Mouse (Mus musculus) lung, postnatal 0 days (tissue): ENCODE results near the gene Hacl1.

Experiments used
- CTCF ChIP-seq: IDR thresholded peaks from 2 replicates; pipeline ENCODE4 v1.5.1; 2016; ENCODE audit warnings: antibody characterized with exemption, mild to moderate bottlenecking
- EP300 ChIP-seq: IDR thresholded peaks from 2 replicates; pipeline ENCODE4 v1.6.1; 2016; ENCODE audit warnings: antibody characterized with exemption, mild to moderate bottlenecking, control low read depth

DNA sequence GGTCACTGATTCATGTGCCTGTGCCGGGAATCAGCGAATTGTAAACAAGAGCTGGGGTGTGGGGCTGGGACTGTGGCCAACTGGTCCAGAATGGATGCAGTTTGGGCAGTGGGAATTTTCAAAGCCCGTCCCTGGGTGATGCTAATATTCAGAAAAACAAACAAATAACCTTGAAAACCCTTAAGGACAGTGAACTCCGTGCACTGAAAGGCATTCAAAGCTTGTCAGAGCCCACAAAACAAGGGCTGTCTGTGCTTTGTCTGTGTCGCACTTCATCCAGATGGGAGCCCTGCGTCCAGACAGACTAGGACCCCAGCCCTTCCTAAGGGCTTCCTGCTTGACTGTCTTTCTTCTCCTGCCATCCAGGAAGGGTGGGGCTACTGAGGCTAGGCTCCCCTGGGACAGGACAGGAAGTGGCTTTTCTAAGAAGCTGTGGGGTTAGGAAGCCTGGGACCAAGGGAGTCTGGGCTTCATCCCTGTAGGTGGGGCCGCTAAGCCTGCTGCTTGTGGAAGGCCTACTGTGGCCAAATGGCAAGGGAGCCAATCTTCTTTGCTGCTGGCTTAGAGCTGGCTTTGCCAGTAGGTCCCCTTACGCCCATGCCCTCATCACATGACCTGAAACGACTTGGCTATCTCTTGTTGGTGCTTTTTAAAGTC is 21.6 kb upstream of the Hacl1 start:
- TF ChIP-seq CTCF, result peak; percentile 32; the same call in 1 of the 2 replicates
- peak; percentile 81 for TF ChIP-seq EP300
